Mouse (Mus musculus): ENCODE measurements around the gene Nfe2l3.

Nfe2l3 gene

GRCm38 (mm10) chr6:51442191-51442835, 9.8 kb downstream of the Nfe2l3 start:
- DNase-seq (ENCODE audit: low spot score in 2 of 2) = no peak

GRCm38 (mm10) chr6:51452927-51453503, 20.5 kb downstream of the Nfe2l3 start:
- DNase-seq (ENCODE audit: low spot score in 2 of 2) = no peak

GRCm38 (mm10) chr6:51454949-51455348, 22.5 kb downstream of the Nfe2l3 start:
- no peak for DNase-seq (ENCODE audit: low spot score in 2 of 2)

- no peak for DNase-seq (ENCODE audit: low spot score in 2 of 2)
These were observed 23.7 kb downstream of the Nfe2l3 start for GRCm38 (mm10) chr6:51456198-51456597.

GRCm38 (mm10) chr6:51457283-51457682, 24.8 kb downstream of the Nfe2l3 start:
- no peak for DNase-seq (ENCODE audit: low spot score in 2 of 2)

GRCm38 (mm10) chr6:51457770-51458387, 25.4 kb downstream of the Nfe2l3 start:
- DNase-seq (ENCODE audit: low spot score in 2 of 2) = no peak

GRCm38 (mm10) chr6:51458925-51459312, 26.4 kb downstream of the Nfe2l3 start:
- DNase-seq (ENCODE audit: low spot score in 2 of 2) = no peak

GRCm38 (mm10) chr6:51459313-51460020, 27.0 kb downstream of the Nfe2l3 start:
- DNase-seq (ENCODE audit: low spot score in 2 of 2) = no peak

GRCm38 (mm10) chr6:51460021-51460360, 27.5 kb downstream of the Nfe2l3 start:
- no peak for DNase-seq (ENCODE audit: low spot score in 2 of 2)

GRCm38 (mm10) chr6:51460363-51460762, 27.9 kb downstream of the Nfe2l3 start:
- no peak for DNase-seq (ENCODE audit: low spot score in 2 of 2)

- no peak for DNase-seq (ENCODE audit: low spot score in 2 of 2)
These were observed 35.2 kb downstream of the Nfe2l3 start for GRCm38 (mm10) chr6:51467649-51468048.

- DNase-seq (ENCODE audit: low spot score in 2 of 2) = peak; percentile 44 to 52
These were observed 36.6 kb downstream of the Nfe2l3 start for GRCm38 (mm10) chr6:51468891-51469561.

- DNase-seq (ENCODE audit: low spot score in 2 of 2) = peak; percentile 95 to 97
These were observed 37.3 kb downstream of the Nfe2l3 start, which contains the start of gene Hnrnpa2b1 for GRCm38 (mm10) chr6:51469715-51470310. Gene Hnrnpa2b1 (minus strand): TSS chr6:51469894.

GRCm38 (mm10) chr6:51470311-51471178, 38.1 kb downstream of the Nfe2l3 start, which contains the start of gene Cbx3:
Gene Cbx3 (plus strand): TSS chr6:51470360.
- DNase-seq (ENCODE audit: low spot score in 2 of 2) = peak; percentile 59 to 67

- no peak for DNase-seq (ENCODE audit: low spot score in 2 of 2)
These were observed 38.7 kb downstream of the Nfe2l3 start for GRCm38 (mm10) chr6:51471179-51471505.

GRCm38 (mm10) chr6:51471782-51472181, 39.3 kb downstream of the Nfe2l3 start:
- no peak for DNase-seq (ENCODE audit: low spot score in 2 of 2)

GRCm38 (mm10) chr6:51472213-51472612, 39.7 kb downstream of the Nfe2l3 start:
- no peak for DNase-seq (ENCODE audit: low spot score in 2 of 2)

GRCm38 (mm10) chr6:51479136-51479731, 46.8 kb downstream of the Nfe2l3 start:
- DNase-seq (ENCODE audit: low spot score in 2 of 2) = no peak

- no peak for DNase-seq (ENCODE audit: low spot score in 2 of 2)
These were observed 49.1 kb downstream of the Nfe2l3 start for GRCm38 (mm10) chr6:51481548-51481947.

- DNase-seq (ENCODE audit: low spot score in 2 of 2) = no peak
These were observed 51.4 kb downstream of the Nfe2l3 start for GRCm38 (mm10) chr6:51483861-51484260.
